Mouse (Mus musculus) heart, adult 2 months (tissue): ENCODE results near the gene Lmo7.

Experiments used
- CTCF ChIP-seq: fragments of 200-600 bp; IDR thresholded peaks from 2 replicates; pipeline ENCODE4 v1.8.1; 2022; ENCODE audit warnings: antibody characterized with exemption, mild to moderate bottlenecking, moderate library complexity
- EP300 ChIP-seq: fragments of 200-500 bp; IDR thresholded peaks from 2 replicates; pipeline ENCODE4 v1.6.1; 2011; ENCODE audit warnings: low read depth, low read length, control low read depth; ENCODE audit not compliant: insufficient read depth
- POLR2A ChIP-seq: fragments of 200-500 bp; IDR thresholded peaks from 2 replicates; pipeline ENCODE4 v1.6.1; 2011; ENCODE audit warnings: mild to moderate bottlenecking, low read depth, low read length, control low read depth; ENCODE audit not compliant: insufficient read depth

- TF ChIP-seq CTCF (no peak), POLR2A (no peak), EP300 (no peak)
Measured at GRCm38 (mm10) chr14:101901976-101902375, 172.2 kb downstream of the Lmo7 start.
